Mouse (Mus musculus): ENCODE results near the gene Tars2.

Gene Tars2

GRCm38 (mm10) chr3:95735071-95735670, 24.8 kb downstream of the Tars2 start:
- no peak for DNase-seq (ENCODE audit: extremely low spot score, low read depth, low spot score)

GRCm38 (mm10) chr3:95734092-95734702, 25.8 kb downstream of the Tars2 start:
- DNase-seq (ENCODE audit: extremely low spot score, low read depth, low spot score) = no peak

GRCm38 (mm10) chr3:95732744-95733521, 27.1 kb downstream of the Tars2 start:
- no peak for DNase-seq (ENCODE audit: extremely low spot score, low read depth, low spot score)

DNA sequence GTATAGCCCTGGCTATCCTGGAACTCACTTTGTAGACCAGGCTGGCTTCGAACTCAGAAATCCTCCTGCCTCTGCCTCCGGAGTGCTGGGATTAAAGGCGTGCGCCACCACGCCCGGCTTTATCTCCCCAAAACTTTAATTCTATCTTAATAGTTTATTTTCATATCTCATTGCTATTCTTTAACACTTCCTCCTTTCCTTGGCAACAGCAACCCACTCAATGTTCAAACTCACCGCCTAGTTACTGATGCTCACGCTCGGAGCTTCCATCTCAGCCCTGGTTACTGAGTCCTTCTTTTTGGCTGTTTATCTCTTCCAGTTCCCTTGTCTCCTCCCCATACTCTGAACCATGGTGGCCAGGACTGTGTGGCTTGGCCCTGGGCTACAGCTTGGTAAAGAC, 27.7 kb downstream of the Tars2 start:
- no peak for DNase-seq (ENCODE audit: extremely low spot score, low read depth, low spot score)

DNA sequence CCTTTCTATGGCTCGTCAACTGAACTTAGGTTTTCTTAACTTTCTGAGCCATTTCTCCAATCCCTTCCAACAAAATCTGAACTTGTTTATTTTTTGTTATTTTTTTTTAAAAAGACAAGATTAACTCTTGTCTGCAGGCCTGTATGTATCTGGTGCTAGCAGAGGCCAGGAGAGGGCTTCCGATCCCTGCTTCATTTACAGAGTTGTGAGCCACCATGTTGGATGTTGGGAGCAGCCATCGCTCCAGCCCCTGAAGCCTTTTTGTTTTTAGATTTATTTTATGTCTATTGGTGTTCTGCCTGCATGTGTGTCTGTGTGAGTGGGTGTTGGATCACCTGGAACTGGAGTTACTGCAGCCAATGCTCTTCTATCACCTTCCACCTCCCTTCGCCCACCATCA, 28.2 kb downstream of the Tars2 start:
- DNase-seq (ENCODE audit: extremely low spot score, low read depth, low spot score) = no peak

DNA sequence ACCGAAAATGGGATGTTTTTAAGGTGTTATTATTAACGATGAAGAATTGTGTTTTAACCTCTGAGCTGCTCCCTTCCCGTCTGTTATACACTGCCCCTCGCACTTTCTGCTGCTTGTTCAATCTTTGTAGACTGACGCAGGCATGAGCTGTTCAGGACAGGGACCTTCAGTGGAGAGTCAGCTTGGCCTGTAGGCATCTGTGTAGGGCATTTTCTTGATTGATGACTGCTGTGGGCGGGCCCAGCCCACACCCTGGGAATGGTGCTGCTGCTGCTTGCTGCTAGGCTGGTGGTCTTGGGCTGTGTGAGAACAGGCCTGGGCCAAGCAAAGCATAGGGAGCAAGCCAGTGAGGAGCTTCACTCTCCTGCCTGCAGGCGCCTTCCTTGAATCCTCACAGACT, 29.6 kb downstream of the Tars2 start:
- DNase-seq (ENCODE audit: extremely low spot score, low read depth, low spot score) = no peak

DNA sequence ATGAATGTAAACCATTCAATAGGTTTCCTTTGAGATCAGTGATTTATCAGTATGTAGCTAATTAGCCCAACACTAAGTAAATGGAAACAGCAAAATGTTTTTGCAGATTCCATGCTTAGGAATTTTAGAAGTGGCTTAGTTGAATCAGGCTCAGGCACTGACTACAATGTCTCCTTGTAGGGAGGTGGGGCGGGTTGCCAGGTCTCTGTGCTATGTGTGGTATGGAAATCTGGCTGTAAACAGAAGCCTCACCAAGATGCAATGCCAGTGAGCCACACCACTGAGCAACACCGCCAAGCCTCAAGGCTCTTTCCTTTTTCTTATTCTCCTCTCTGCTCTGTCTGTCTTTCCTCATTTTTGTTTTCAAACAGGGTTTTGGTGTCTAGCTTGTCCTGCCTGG, 31.1 kb downstream of the Tars2 start:
- no peak for DNase-seq (ENCODE audit: extremely low spot score, low read depth, low spot score)

DNA sequence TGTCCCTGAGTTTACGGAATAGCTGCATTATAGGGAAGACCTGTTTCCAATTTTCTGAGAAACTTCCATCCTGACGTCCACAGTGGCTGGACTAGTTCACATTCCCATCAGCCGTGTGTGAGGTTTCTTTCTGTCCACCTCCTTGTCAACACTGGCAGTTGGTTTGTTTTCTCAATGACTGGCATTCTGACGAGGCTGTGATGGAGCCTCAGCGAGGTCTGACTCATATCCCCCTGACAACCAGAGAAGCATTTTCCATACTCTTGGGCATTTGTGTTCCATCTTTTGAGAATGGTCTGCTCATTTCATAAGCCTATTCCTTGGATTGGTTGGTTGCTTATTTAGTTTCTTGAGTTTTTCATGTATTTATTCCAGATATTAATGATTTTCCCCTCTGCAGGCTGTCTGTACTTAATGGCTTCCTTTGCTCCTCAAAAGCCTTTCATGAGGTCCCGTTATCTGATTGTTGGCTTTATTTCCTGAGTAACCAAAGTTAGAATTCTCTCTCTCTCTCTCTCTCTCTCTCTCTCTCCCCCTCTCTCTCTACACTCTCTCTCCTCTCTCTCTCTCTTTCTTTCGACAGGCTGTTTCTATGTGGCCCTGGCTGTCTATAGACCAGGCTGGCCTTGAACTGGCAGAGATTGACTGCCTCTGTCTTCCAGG, 33.2 kb downstream of the Tars2 start:
- no peak for DNase-seq (ENCODE audit: extremely low spot score, low read depth, low spot score)

DNA sequence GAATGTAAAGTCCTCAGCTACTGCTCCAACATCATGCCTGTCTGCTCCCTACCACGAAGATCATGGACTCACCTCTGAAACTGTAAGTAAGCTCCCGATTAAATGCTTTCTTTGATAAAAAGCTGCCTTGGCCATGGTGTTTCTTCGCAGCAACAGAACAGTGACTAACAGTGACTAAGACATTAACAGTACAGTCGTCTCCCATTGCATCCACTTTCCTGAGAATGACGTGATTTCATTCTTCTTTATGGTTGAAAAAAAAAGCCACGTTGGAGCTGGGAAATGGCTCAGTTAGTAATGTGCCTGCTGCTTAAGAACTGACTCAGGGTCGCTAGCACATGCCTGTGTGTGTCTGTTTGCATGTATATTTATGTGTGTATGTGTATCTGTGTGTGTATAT, 34.1 kb downstream of the Tars2 start:
- DNase-seq (ENCODE audit: extremely low spot score, low read depth, low spot score) = no peak

- DNase-seq (ENCODE audit: extremely low spot score, low read depth, low spot score) = no peak
Measured at GRCm38 (mm10) chr3:95722386-95722785, 37.6 kb downstream of the Tars2 start.

- no peak for DNase-seq (ENCODE audit: extremely low spot score, low read depth, low spot score)
Measured at GRCm38 (mm10) chr3:95718153-95718552, 41.9 kb downstream of the Tars2 start.

- no peak for DNase-seq (ENCODE audit: extremely low spot score, low read depth, low spot score)
Measured at GRCm38 (mm10) chr3:95716075-95716474, 43.9 kb downstream of the Tars2 start.

- no peak for DNase-seq (ENCODE audit: extremely low spot score, low read depth, low spot score)
Measured at GRCm38 (mm10) chr3:95709967-95710366, 50.0 kb downstream of the Tars2 start.

DNA sequence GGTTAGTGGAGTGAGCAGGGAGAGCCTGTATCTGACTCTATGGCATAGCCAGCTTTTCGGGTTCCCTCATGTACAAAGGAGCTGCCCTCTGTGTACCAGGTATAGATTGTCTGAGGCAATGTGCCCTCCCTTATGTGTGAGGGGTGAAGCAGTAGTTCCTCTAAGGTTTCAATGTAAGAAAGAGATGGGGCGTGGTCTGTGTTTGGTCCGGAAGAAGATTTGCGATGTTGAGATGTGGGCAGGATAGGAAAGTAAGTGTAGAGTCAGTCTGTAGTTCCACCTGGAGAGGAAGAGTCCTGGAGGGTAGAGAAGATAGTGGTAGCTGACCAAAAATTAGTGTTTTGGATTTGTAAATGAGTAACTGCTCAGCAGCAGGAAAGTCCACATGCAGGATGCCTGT, 51.0 kb downstream of the Tars2 start:
- DNase-seq (ENCODE audit: extremely low spot score, low read depth, low spot score) = no peak

DNA sequence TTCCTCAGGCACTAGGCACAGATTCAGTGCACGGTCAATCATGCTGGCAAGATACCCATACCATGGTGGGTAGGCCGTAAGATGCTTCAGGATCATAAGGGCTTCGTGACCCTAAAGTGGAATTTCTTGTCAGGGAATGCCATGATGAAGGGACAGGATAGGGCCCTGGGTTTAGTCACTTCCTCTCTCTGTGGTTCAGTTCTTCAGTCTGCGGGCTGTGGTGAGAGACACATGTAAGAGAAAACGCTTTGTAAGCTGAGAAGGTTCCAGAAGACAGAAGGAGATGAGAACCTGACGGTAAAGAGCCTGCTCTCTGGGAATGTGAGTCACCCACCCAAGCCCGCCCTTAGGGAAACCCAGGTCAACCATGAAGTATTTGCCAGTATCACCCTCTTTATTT, 52.5 kb downstream of the Tars2 start:
- no peak for DNase-seq (ENCODE audit: extremely low spot score, low read depth, low spot score)

- DNase-seq (ENCODE audit: extremely low spot score, low read depth, low spot score) = no peak
Measured at GRCm38 (mm10) chr3:95706273-95706672, 53.7 kb downstream of the Tars2 start.

- no peak for DNase-seq (ENCODE audit: extremely low spot score, low read depth, low spot score)
Measured at GRCm38 (mm10) chr3:95704612-95705011, 55.4 kb downstream of the Tars2 start.

DNA sequence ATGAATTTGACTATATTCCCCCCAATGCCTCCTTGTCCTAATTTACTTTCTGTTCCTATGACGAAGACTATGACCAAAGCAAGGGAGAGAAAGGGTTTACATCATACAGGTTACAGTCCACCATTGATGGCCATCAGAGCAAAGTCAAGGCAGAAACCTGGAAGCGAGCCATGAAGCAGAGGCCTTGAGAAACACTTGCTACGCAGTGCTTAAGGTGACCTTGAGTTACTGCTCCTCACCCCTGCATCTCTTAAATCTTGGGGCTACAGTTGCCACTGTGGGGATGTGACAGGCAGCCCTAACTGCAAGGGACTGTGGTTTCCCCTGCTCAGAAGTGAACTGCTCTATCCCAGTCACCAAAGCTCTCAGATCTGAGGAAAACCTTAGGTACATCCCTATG, 56.7 kb downstream of the Tars2 start:
- DNase-seq (ENCODE audit: extremely low spot score, low read depth, low spot score) = no peak

DNA sequence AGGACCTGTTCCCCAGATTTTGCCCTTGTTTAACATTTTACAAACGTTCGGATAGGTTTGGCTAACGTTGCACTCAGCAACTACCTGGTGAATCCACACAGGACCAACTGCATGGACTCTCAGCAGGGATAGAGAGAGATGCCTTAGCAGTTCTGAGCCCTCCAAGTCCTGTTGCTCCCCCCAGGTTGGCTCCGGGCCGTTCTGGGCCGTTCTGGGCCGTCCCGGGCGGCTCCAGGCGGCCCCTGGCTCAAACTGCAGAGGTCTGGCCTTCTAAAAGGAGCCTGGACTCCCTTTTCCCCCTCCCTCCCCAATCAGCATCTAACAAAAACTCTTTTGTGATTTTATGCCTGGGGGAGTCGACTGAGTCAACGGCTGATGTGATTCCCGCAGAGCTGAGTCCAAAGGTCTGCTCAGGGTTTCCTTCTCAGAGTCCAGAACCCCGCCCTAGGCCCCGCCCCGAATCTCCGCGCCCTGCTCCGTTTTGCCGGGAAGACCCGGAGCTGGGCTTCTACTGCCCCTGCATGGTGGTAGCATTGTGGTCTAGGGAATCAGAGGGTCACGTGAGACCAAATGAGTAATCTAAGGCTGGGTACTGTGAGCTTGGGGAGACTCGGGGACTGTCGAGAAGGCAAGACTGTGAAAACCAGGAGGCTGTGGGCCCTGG, 58.0 kb downstream of the Tars2 start:
- no peak for DNase-seq (ENCODE audit: extremely low spot score, low read depth, low spot score)

- no peak for DNase-seq (ENCODE audit: extremely low spot score, low read depth, low spot score)
Measured at GRCm38 (mm10) chr3:95701085-95701484, 58.9 kb downstream of the Tars2 start.

GRCm38 (mm10) chr3:95700233-95700681, 59.7 kb downstream of the Tars2 start:
- no peak for DNase-seq (ENCODE audit: extremely low spot score, low read depth, low spot score)
